Mouse (Mus musculus): ENCODE results near the gene Tmem163. TPM values are rescaled to one million over a fixed set of nuclear protein-coding genes. Genes with fewer than 3 reads are reported as not detected.

Gene Tmem163
- polyA plus RNA-seq, 1 experiment from 2014 or later = 54.1 TPM

- no peaks in the 10 kb centered on the region for H3K27me3 ChIP-seq (replicated peaks)
- H3K9ac ChIP-seq (replicated peaks) = no peak overlapping the region
- no peak for ATAC-seq (ENCODE audit: low FRiP score)
- no peak overlapping the region for H3K27ac ChIP-seq (replicated peaks)
- H3K4me2 ChIP-seq = no peak overlapping the region
- no peaks in the 10 kb centered on the region for H3K36me3 ChIP-seq
- H3K4me3 ChIP-seq (replicated peaks) = no peak overlapping the region
- H3K4me1 ChIP-seq = no peaks in the 10 kb centered on the region
- 75% methylated on average over 3 of the region's 3 CpGs for WGBS
- H3K9me3 ChIP-seq (replicated peaks) = no peaks in the 10 kb centered on the region
These were observed 89.8 kb downstream of the Tmem163 start for GRCm38 (mm10) chr1:127589542-127589941.

- WGBS = 91% methylated on average over 5 of the region's 5 CpGs
- Histone ChIP-seq H3K27ac (replicated peaks) (no peak overlapping the region), H3K4me2 (no peak overlapping the region), H3K9ac (replicated peaks) (no peak overlapping the region), H3K27me3 (replicated peaks) (no peaks in the 10 kb centered on the region), H3K4me1 (no peaks in the 10 kb centered on the region), H3K4me3 (replicated peaks) (no peak overlapping the region), H3K36me3 (no peaks in the 10 kb centered on the region), H3K9me3 (replicated peaks) (no peaks in the 10 kb centered on the region)
- no peak for ATAC-seq (ENCODE audit: low FRiP score)
These were observed 92.3 kb downstream of the Tmem163 start for GRCm38 (mm10) chr1:127587071-127587470.

- Histone ChIP-seq H3K4me1 (no peaks in the 10 kb centered on the region), H3K9ac (replicated peaks) (no peak overlapping the region), H3K36me3 (no peaks in the 10 kb centered on the region), H3K4me2 (no peak overlapping the region), H3K27me3 (replicated peaks) (no peaks in the 10 kb centered on the region), H3K4me3 (replicated peaks) (no peak overlapping the region), H3K9me3 (replicated peaks) (no peaks in the 10 kb centered on the region), H3K27ac (replicated peaks) (no peak overlapping the region)
- ATAC-seq (ENCODE audit: low FRiP score) = no peak
- 94% methylated on average over 1 of the region's 1 CpGs for WGBS
These were observed 93.2 kb downstream of the Tmem163 start for GRCm38 (mm10) chr1:127586156-127586555.

- H3K4me2 ChIP-seq = no peak overlapping the region
- no peaks in the 10 kb centered on the region for H3K36me3 ChIP-seq
- WGBS = 57% methylated on average over 5 of the region's 5 CpGs
- no peak overlapping the region for H3K27ac ChIP-seq (replicated peaks)
- H3K9me3 ChIP-seq (replicated peaks) = no peaks in the 10 kb centered on the region
- ATAC-seq (ENCODE audit: low FRiP score) = no peak
- peaks cover 29% of the 10 kb centered on the region for H3K4me1 ChIP-seq
- no peak overlapping the region for H3K9ac ChIP-seq (replicated peaks)
- H3K27me3 ChIP-seq (replicated peaks) = peaks cover 2% of the 10 kb centered on the region; the same call in 1 of the 2 replicates
- no peak overlapping the region for H3K4me3 ChIP-seq (replicated peaks)
These were observed 101.4 kb downstream of the Tmem163 start for GRCm38 (mm10) chr1:127577981-127578380.

- H3K9me3 ChIP-seq (replicated peaks) = no peaks in the 10 kb centered on the region
- H3K36me3 ChIP-seq = no peaks in the 10 kb centered on the region
- peak; percentile 69; the same call in 1 of the 2 replicates for ATAC-seq (ENCODE audit: low FRiP score)
- H3K4me2 ChIP-seq = peak overlapping the region; percentile 39
- H3K9ac ChIP-seq (replicated peaks) = no peak overlapping the region
- no peak overlapping the region for H3K27ac ChIP-seq (replicated peaks)
- H3K4me3 ChIP-seq (replicated peaks) = no peak overlapping the region
- H3K27me3 ChIP-seq (replicated peaks) = peaks cover 2% of the 10 kb centered on the region; the same call in 1 of the 2 replicates
- 22% methylated on average over 7 of the region's 7 CpGs for WGBS
- peaks cover 29% of the 10 kb centered on the region for H3K4me1 ChIP-seq
These were observed 102.3 kb downstream of the Tmem163 start for GRCm38 (mm10) chr1:127577083-127577482.

GRCm38 (mm10) chr1:127576563-127576962 lies 102.8 kb downstream of the Tmem163 start:
- Histone ChIP-seq H3K9me3 (replicated peaks) (no peaks in the 10 kb centered on the region), H3K27me3 (replicated peaks) (peaks cover 2% of the 10 kb centered on the region; the same call in 1 of the 2 replicates), H3K4me2 (peak overlapping the region; percentile 39), H3K36me3 (no peaks in the 10 kb centered on the region), H3K4me3 (replicated peaks) (no peak overlapping the region), H3K27ac (replicated peaks) (no peak overlapping the region), H3K4me1 (peaks cover 29% of the 10 kb centered on the region), H3K9ac (replicated peaks) (no peak overlapping the region)
- peak; percentile 19; the same call in 1 of the 2 replicates for ATAC-seq (ENCODE audit: low FRiP score)
- WGBS = 14% methylated on average over 8 of the region's 8 CpGs

- Histone ChIP-seq H3K27me3 (replicated peaks) (peaks cover 2% of the 10 kb centered on the region; the same call in 1 of the 2 replicates), H3K4me1 (peaks cover 29% of the 10 kb centered on the region), H3K9ac (replicated peaks) (no peak overlapping the region), H3K9me3 (replicated peaks) (no peaks in the 10 kb centered on the region), H3K4me3 (replicated peaks) (no peak overlapping the region), H3K4me2 (no peak overlapping the region), H3K27ac (replicated peaks) (no peak overlapping the region), H3K36me3 (no peaks in the 10 kb centered on the region)
- no peak for ATAC-seq (ENCODE audit: low FRiP score)
- WGBS = 24% methylated on average over 3 of the region's 3 CpGs
These were observed 103.2 kb downstream of the Tmem163 start for GRCm38 (mm10) chr1:127576143-127576542.

- Histone ChIP-seq H3K4me1 (peaks cover 29% of the 10 kb centered on the region), H3K9ac (replicated peaks) (no peak overlapping the region), H3K4me3 (replicated peaks) (no peak overlapping the region), H3K9me3 (replicated peaks) (no peaks in the 10 kb centered on the region), H3K36me3 (no peaks in the 10 kb centered on the region), H3K4me2 (no peak overlapping the region), H3K27ac (replicated peaks) (no peak overlapping the region), H3K27me3 (replicated peaks) (peaks cover 2% of the 10 kb centered on the region; the same call in 1 of the 2 replicates)
- ATAC-seq (ENCODE audit: low FRiP score) = no peak
- WGBS = 12% methylated on average over 4 of the region's 4 CpGs
These were observed 103.7 kb downstream of the Tmem163 start for GRCm38 (mm10) chr1:127575692-127576091.

GRCm38 (mm10) chr1:127573186-127573585 lies 106.2 kb downstream of the Tmem163 start:
- Histone ChIP-seq H3K4me3 (replicated peaks) (no peak overlapping the region), H3K27ac (replicated peaks) (0 out of 2 replicates have a peak overlapping the region, but pooled peaks have one; percentile 3), H3K9me3 (replicated peaks) (no peaks in the 10 kb centered on the region), H3K4me1 (peaks cover 29% of the 10 kb centered on the region), H3K9ac (replicated peaks) (no peak overlapping the region), H3K4me2 (no peak overlapping the region), H3K27me3 (replicated peaks) (no peaks in the 10 kb centered on the region; the same call in 1 of the 2 replicates), H3K36me3 (no peaks in the 10 kb centered on the region)
- no peak for ATAC-seq (ENCODE audit: low FRiP score)
- 66% methylated on average over 3 of the region's 3 CpGs for WGBS

GRCm38 (mm10) chr1:127568641-127569040 lies 110.7 kb downstream of the Tmem163 start:
- Histone ChIP-seq H3K4me3 (replicated peaks) (no peak overlapping the region), H3K4me1 (peaks cover 4% of the 10 kb centered on the region), H3K9me3 (replicated peaks) (no peaks in the 10 kb centered on the region), H3K4me2 (no peak overlapping the region), H3K27me3 (replicated peaks) (no peaks in the 10 kb centered on the region; the same call in 1 of the 2 replicates), H3K36me3 (no peaks in the 10 kb centered on the region), H3K27ac (replicated peaks) (no peak overlapping the region), H3K9ac (replicated peaks) (no peak overlapping the region)
- WGBS = 73% methylated on average over 3 of the region's 3 CpGs
- ATAC-seq (ENCODE audit: low FRiP score) = no peak

- 19% methylated on average over 2 of the region's 2 CpGs for WGBS
- H3K27ac ChIP-seq (replicated peaks) = peak overlapping the region; percentile 72
- H3K9ac ChIP-seq (replicated peaks) = no peak overlapping the region
- ATAC-seq (ENCODE audit: low FRiP score) = peak; percentile 79
- peaks cover 13% of the 10 kb centered on the region for H3K4me1 ChIP-seq
- no peak overlapping the region for H3K4me2 ChIP-seq
- no peaks in the 10 kb centered on the region for H3K9me3 ChIP-seq (replicated peaks)
- H3K36me3 ChIP-seq = no peaks in the 10 kb centered on the region
- H3K4me3 ChIP-seq (replicated peaks) = no peak overlapping the region
- H3K27me3 ChIP-seq (replicated peaks) = no peaks in the 10 kb centered on the region; the same call in 1 of the 2 replicates
These were observed 122.9 kb downstream of the Tmem163 start for GRCm38 (mm10) chr1:127556486-127556845.

GRCm38 (mm10) chr1:127555822-127556485 lies 123.4 kb downstream of the Tmem163 start:
- peak; percentile 72 for ATAC-seq (ENCODE audit: low FRiP score)
- Histone ChIP-seq H3K4me3 (replicated peaks) (no peak overlapping the region), H3K4me2 (no peak overlapping the region), H3K27me3 (replicated peaks) (no peaks in the 10 kb centered on the region; the same call in 1 of the 2 replicates), H3K9ac (replicated peaks) (no peak overlapping the region), H3K36me3 (no peaks in the 10 kb centered on the region), H3K9me3 (replicated peaks) (no peaks in the 10 kb centered on the region), H3K27ac (replicated peaks) (peak overlapping the region; percentile 72), H3K4me1 (peaks cover 13% of the 10 kb centered on the region)
- WGBS = 18% methylated on average over 6 of the region's 6 CpGs
